Mouse (Mus musculus) hindbrain, embryonic 12.5 days (tissue): Measurements from ENCODE around the gene Rab21. TPM values are rescaled to one million over a fixed set of nuclear protein-coding genes. Genes with fewer than 3 reads are reported as not detected.
"Not testable (repeated sequence)": the region's sequence is repeated elsewhere in the genome, so short reads cannot be mapped to it uniquely, and the experiment has no call there.

Experiments used
- ATAC-seq: fragments of 200-750 bp; cut with Nextera tagmentation; 2 replicates; pipeline ENCODE4 v1.8.0; 2017; ENCODE audit warnings: moderate TSS enrichment; ENCODE audit not compliant: low FRiP score
- H3K27ac ChIP-seq: fragments of 300-500 bp; sonication (generic); 2 replicates; pipeline ENCODE4 v1.5.1; 2016; ENCODE audit warnings: mild to moderate bottlenecking
- H3K27me3 ChIP-seq: fragments of 300-500 bp; sonication (generic); 2 replicates; pipeline ENCODE4 v1.6.1; 2016; ENCODE audit warnings: mild to moderate bottlenecking
- H3K36me3 ChIP-seq: fragments of 300-500 bp; sonication (generic); 2 replicates; pipeline ENCODE4 v1.6.1; 2016; ENCODE audit warnings: mild to moderate bottlenecking
- H3K4me1 ChIP-seq: fragments of 300-500 bp; sonication (generic); 2 replicates; pipeline ENCODE4 v1.6.1; 2016
- H3K4me2 ChIP-seq: fragments of 300-500 bp; sonication (generic); replicated peaks from 2 replicates; pipeline ENCODE4 v1.6.1; 2016; ENCODE audit warnings: mild to moderate bottlenecking
- H3K4me3 ChIP-seq: fragments of 300-500 bp; sonication (generic); 2 replicates; pipeline ENCODE4 v1.5.1; 2016; ENCODE audit warnings: mild to moderate bottlenecking
- H3K9ac ChIP-seq: fragments of 300-500 bp; sonication (generic); 2 replicates; pipeline ENCODE4 v1.6.1; 2016; ENCODE audit warnings: mild to moderate bottlenecking, moderate library complexity
- H3K9me3 ChIP-seq: fragments of 300-500 bp; sonication (generic); replicated peaks from 2 replicates; pipeline ENCODE4 v1.6.1; 2016; ENCODE audit warnings: mild to moderate bottlenecking
- WGBS: fragments of 180-500 bp; shearing (Covaris S2); methylation state at CpG from one replicate; pipeline ENCODE4 v1.1.7; 2016; 5-methylcytosine and 5-hydroxymethylcytosine counted together
- polyA plus RNA-seq: library from polyadenylated mRNA; unstranded; fragments of >200 nt; fragmentation: Nextera tagmentation; extraction: Ambion mirVana; gene quantifications from 2 replicates; pipeline ENCODE4 v1.2.1, GENCODE M21; 2016

The Rab21 gene
- polyA plus RNA-seq, 1 experiment from 2014 or later, result 6.8 TPM

DNA sequence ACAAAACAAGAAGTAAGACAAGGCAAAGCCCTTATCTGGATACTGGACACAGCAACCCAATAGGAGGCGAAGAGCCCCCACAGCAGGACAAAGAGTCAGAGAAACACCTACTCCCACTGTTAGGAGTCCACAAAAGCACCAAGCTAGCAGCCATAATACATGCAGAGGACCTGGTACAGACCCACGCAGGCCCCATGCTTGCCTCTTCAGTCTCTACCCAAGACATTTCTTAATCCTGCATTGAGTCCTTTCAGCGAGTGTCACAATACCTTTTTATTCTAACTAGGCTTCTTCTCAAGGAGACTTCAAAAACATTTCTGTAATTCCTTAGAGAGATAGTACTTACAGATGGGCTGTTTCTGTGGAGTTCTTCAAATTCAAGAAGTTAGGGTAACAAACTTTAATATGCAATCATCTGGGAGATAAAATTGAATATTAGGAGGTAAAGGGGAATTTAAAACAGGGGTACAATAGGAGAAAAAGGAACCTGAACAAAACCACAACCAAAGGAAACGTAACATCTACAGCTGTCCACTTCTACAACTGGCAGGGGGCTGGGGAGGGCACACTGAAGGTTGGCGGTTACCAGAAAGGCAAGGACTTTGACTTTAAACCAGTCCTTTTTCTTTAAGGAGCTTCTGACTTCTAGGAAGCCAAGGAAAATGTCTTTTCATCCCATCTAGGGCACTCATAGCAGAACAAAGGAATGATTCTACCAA is 6.1 kb upstream of the Rab21 start:
- WGBS, result 69% methylated on average over 5 of the region's 5 CpGs
- Histone ChIP-seq H3K4me3 (no peak overlapping the region), H3K9me3 (no peaks in the 10 kb centered on the region), H3K9ac (no peak overlapping the region), H3K4me1 (0 out of 2 replicates have a peak, but pooled peaks cover under 1% of the 10 kb centered on the region), H3K27ac (no peak overlapping the region), H3K4me2 (no peak overlapping the region), H3K36me3 (no peaks in the 10 kb centered on the region), H3K27me3 (no peaks in the 10 kb centered on the region)
- no peak for ATAC-seq

- H3K9ac ChIP-seq, H3K27me3 ChIP-seq, H3K4me2 ChIP-seq, H3K36me3 ChIP-seq, ATAC-seq, H3K9me3 ChIP-seq, H3K4me3 ChIP-seq, H3K27ac ChIP-seq: not testable (repeated sequence)
- peaks cover 14% of the 10 kb centered on the region for H3K4me1 ChIP-seq
- WGBS, result 76% methylated on average over 3 of the region's 3 CpGs
These were observed 3.0 kb upstream of the Rab21 start for GRCm38 (mm10) chr10:115318388-115318787.

DNA sequence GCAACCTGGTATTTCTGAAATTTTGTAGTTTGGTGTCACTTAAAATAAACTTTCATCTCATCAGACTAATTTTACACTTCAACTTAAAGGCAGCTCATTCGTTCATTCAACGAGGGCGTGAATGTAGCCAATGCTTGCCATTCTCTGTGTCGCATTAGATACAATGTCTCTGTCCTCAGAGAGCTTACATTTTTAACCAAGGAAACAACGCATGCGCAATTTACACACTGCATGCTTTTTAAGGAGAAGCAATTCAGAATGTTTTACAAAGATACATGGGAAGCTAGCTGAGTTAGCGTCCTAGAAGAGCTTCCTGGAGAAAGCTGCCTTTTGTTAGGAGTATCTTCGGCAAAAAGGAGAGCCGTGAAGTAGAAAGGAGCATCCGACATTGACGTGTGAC is 919 bp upstream of the Rab21 start:
- Histone ChIP-seq H3K36me3 (no peaks in the 10 kb centered on the region), H3K9ac (peak overlapping the region; percentile 92; the same call in 1 of the 2 replicates), H3K9me3 (no peaks in the 10 kb centered on the region), H3K27ac (peak overlapping the region; percentile 96), H3K4me3 (peak overlapping the region; percentile 82), H3K27me3 (no peaks in the 10 kb centered on the region), H3K4me1 (peaks cover 31% of the 10 kb centered on the region), H3K4me2 (peak overlapping the region; percentile 71)
- 62% methylated on average over 11 of the region's 11 CpGs for WGBS
- no peak for ATAC-seq

DNA sequence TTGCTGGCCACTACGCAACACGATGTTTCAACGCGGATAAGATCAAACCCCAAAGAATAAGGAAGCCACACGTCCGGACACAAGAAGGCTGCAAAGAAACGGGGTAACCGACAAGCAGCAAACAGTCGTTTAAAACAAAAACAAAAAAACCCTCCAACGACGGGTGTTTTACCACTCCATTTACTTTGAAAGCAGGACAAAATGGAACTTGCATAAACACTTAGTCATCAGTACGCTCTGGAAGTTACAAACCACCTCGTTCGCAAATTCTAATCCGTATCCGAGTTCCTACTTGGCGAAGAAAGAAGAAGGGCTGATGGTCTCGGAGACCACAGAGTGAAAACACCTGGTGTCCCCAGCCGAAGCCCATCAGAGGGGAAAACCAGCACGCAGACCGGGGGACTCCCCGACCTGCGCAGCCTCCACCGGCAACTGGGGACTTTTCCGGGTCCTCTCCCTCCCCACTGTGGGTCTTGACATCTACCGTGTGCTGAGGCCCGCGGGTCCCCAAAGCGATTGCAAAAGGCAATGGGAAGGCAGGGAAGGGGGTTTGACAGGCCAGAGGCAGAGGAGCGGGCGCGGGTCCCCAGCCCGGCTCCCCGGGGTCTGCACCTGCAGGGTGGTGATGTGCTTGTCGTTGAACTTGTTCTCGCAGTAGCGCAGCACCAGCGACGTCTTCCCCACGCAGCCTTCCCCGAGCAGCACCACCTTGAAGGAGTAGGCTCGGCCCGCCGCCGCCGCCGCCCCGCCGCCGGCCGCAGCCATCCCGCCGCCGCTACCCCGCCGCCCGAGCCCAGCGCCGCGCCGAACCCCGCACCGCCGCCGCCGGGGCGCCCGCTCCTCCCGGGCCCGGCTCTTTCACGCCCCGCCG is 577 bp downstream of the Rab21 start:
- Histone ChIP-seq H3K4me3 (peak overlapping the region; percentile 82), H3K9ac (peak overlapping the region; percentile 92), H3K36me3 (0 out of 2 replicates have a peak, but pooled peaks cover 2% of the 10 kb centered on the region), H3K27ac (peak overlapping the region; percentile 96), H3K4me1 (peaks cover 37% of the 10 kb centered on the region), H3K9me3 (no peaks in the 10 kb centered on the region), H3K27me3 (no peaks in the 10 kb centered on the region), H3K4me2 (peak overlapping the region; percentile 71)
- peak; percentile 71 for ATAC-seq
- 3% methylated on average over 38 of the region's 73 CpGs for WGBS

DNA sequence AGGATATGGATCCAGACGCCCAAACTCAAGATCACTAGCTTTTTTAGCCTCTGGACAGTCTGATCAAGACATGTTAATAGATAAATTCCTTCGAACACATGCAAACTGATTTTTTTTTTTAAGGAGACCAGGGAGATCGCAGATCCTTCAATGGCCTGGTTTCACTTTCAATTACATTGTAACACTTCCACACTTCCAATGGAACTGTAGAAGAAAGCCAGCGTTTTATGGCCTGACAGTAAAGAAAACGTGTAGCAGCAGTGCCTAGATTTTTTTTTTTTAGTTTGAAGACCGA is 1.2 kb downstream of the Rab21 start:
- peak overlapping the region; percentile 71 for H3K4me2 ChIP-seq
- H3K36me3 ChIP-seq, result 0 out of 2 replicates have a peak, but pooled peaks cover 2% of the 10 kb centered on the region
- no peak overlapping the region for H3K27ac ChIP-seq
- no peaks in the 10 kb centered on the region for H3K27me3 ChIP-seq
- peaks cover 37% of the 10 kb centered on the region for H3K4me1 ChIP-seq
- peak overlapping the region; percentile 92 for H3K9ac ChIP-seq
- no peak for ATAC-seq
- WGBS, result 34% methylated on average over 6 of the region's 6 CpGs
- peak overlapping the region; percentile 82 for H3K4me3 ChIP-seq
- H3K9me3 ChIP-seq, result no peaks in the 10 kb centered on the region

DNA sequence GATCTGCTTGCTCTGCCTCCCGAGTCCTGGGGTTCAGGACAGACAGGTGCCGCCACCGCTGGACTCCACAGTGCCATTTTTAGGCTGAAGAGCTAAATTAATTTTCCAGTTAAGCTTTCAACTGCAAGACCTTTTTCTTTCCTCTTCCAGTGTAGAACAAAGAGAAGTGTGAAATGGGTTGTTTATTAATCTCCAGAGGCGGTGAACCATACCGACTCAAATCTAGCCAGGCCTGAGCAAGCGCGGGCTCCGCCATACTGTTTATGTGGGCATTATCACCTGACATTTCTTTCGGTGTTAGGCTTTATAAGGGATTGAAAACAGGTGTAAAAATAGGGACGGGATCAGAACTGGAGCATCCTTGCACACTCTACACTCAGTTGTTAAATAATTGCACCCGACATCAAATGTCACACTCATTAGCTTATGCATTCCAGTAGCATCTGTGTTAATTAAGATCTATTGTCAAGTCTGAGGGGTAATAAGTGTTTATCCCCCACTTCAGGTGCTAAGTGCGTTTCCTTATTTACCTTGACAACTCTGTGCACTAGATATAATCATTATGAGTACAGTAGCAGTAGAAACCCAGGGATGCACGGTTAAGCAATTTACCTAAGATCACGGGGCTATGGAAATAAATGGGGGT is 1.6 kb downstream of the Rab21 start:
- Histone ChIP-seq H3K27me3 (no peaks in the 10 kb centered on the region), H3K27ac (no peak overlapping the region), H3K9me3 (no peaks in the 10 kb centered on the region), H3K4me3 (peak overlapping the region; percentile 82), H3K4me2 (peak overlapping the region; percentile 71), H3K4me1 (peaks cover 37% of the 10 kb centered on the region), H3K36me3 (0 out of 2 replicates have a peak, but pooled peaks cover 2% of the 10 kb centered on the region), H3K9ac (peak overlapping the region; percentile 92)
- WGBS, result 76% methylated on average over 14 of the region's 14 CpGs
- ATAC-seq, result no peak

GRCm38 (mm10) chr10:115312732-115313131 is 2.7 kb downstream of the Rab21 start:
- Histone ChIP-seq H3K4me2 (no peak overlapping the region), H3K9ac (no peak overlapping the region)
- 71% methylated on average over 3 of the region's 3 CpGs for WGBS

GRCm38 (mm10) chr10:115312194-115312593 is 3.2 kb downstream of the Rab21 start:
- Histone ChIP-seq H3K9ac (no peak overlapping the region), H3K9me3 (no peaks in the 10 kb centered on the region), H3K27ac (no peak overlapping the region), H3K27me3 (no peaks in the 10 kb centered on the region), H3K4me1 (peaks cover 37% of the 10 kb centered on the region), H3K4me3 (no peak overlapping the region), H3K4me2 (no peak overlapping the region), H3K36me3 (0 out of 2 replicates have a peak, but pooled peaks cover 2% of the 10 kb centered on the region)
- 87% methylated on average over 5 of the region's 5 CpGs for WGBS
- ATAC-seq, result no peak

More at GRCm38 (mm10) chr10:115312732-115313131, 2.7 kb downstream of the Rab21 start:
- no peak overlapping the region for H3K27ac ChIP-seq
- no peak for ATAC-seq
- no peaks in the 10 kb centered on the region for H3K27me3 ChIP-seq
- H3K4me1 ChIP-seq, result peaks cover 37% of the 10 kb centered on the region
- H3K9me3 ChIP-seq, result no peaks in the 10 kb centered on the region
- H3K4me3 ChIP-seq, result no peak overlapping the region
- H3K36me3 ChIP-seq, result 0 out of 2 replicates have a peak, but pooled peaks cover 2% of the 10 kb centered on the region

GRCm38 (mm10) chr10:115311263-115311965 is 4.0 kb downstream of the Rab21 start:
- ATAC-seq, result no peak
- 0 out of 2 replicates have a peak, but pooled peaks cover 2% of the 10 kb centered on the region for H3K36me3 ChIP-seq
- WGBS, result 89% methylated on average over 14 of the region's 14 CpGs
- H3K9me3 ChIP-seq, result no peaks in the 10 kb centered on the region
- H3K9ac ChIP-seq, result no peak overlapping the region
- no peak overlapping the region for H3K4me3 ChIP-seq
- H3K4me1 ChIP-seq, result peaks cover 36% of the 10 kb centered on the region
- no peaks in the 10 kb centered on the region for H3K27me3 ChIP-seq
- no peak overlapping the region for H3K4me2 ChIP-seq
- H3K27ac ChIP-seq, result no peak overlapping the region

- ATAC-seq, result no peak
- H3K27me3 ChIP-seq, result no peaks in the 10 kb centered on the region
- 0 out of 2 replicates have a peak, but pooled peaks cover 2% of the 10 kb centered on the region for H3K36me3 ChIP-seq
- H3K4me2 ChIP-seq, result no peak overlapping the region
- H3K27ac ChIP-seq, result no peak overlapping the region
- H3K4me1 ChIP-seq, result peaks cover 31% of the 10 kb centered on the region
- no peak overlapping the region for H3K4me3 ChIP-seq
- H3K9me3 ChIP-seq, result no peaks in the 10 kb centered on the region
- H3K9ac ChIP-seq, result no peak overlapping the region
- WGBS, result 93% methylated on average over 4 of the region's 4 CpGs
These were observed 6.2 kb downstream of the Rab21 start for GRCm38 (mm10) chr10:115309191-115309590.

- Histone ChIP-seq H3K27me3 (no peaks in the 10 kb centered on the region), H3K4me1 (peaks cover 13% of the 10 kb centered on the region), H3K27ac (no peak overlapping the region), H3K4me2 (no peak overlapping the region), H3K4me3 (no peak overlapping the region), H3K9me3 (no peaks in the 10 kb centered on the region), H3K9ac (no peak overlapping the region), H3K36me3 (peaks cover 13% of the 10 kb centered on the region; the same call in 1 of the 2 replicates)
- 96% methylated on average over 7 of the region's 7 CpGs for WGBS
- no peak for ATAC-seq
These were observed 8.0 kb downstream of the Rab21 start for GRCm38 (mm10) chr10:115307331-115307875.
